Mouse (Mus musculus): Measurements from ENCODE around the gene Tyw3. TPM values are rescaled to one million over a fixed set of nuclear protein-coding genes. Genes with fewer than 3 reads are reported as not detected.
A peak's percentile ranks its signal among the peaks of the same experiment; 100 is the strongest.
"Not testable (repeated sequence)": the region's sequence is repeated elsewhere in the genome, so short reads cannot be mapped to it uniquely, and the experiment has no call there.

Tyw3 gene
- polyA plus RNA-seq (2015; fragmentation: Nextera tagmentation; extraction: Ambion mirVana): 11.6 and 13.1 TPM in 2 replicates

DNA sequence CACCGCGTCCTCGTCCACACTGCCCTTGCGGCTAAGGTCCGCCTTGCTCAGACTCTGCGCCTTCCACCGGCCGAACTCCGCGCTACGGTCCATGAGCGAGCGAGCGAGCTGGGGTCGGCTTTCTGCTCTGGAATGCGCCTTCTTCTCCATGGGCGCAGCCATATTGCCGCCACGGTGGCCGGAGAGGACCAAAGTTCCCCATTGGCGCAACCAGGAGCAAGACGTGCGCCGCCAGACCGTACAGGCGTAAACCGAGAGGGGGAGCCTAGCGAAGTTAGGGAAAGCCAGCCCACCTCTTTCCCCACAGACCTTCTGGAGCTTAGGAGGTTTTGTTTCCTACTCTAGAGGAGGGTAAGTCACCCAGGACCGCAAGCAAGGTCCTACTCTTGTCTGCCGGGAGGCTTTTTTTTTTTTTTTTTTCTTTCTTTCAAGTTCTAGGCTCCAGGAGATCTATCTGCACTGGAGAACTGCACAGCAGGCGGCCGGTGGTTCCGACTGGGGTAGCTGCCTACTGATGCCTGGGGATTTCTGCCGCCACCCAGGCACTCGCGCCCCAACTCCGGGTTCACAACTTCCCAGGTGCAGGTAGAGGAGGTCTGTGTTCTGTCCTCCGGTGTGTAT, at the start of gene Tyw3:
Gene Tyw3, minus strand, starts transcription at position 171 of the 621 bp plus-strand sequence.
- DNase-seq (ENCODE audit: low spot score): peak; percentile 96

DNA sequence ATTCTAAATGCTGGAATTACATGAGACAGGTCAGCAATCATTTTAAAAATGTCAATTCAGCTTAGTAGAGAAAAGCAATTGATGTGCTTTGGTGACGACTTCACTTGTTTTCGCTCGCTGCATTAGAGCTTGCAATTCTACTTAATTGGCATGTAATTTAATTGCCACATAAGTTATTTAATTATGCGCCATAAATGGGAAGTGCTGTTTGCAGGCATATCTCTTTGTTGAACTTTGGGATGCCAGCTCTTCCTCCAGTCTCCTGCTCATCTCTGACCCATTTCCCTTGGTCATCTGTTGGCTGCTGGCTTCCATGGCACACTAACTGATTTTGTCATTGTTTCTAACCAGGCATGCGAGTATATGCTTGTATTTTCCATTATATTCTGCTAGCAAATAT, 36.2 kb upstream of the Tyw3 start:
- DNase-seq (ENCODE audit: low spot score): no peak

DNA sequence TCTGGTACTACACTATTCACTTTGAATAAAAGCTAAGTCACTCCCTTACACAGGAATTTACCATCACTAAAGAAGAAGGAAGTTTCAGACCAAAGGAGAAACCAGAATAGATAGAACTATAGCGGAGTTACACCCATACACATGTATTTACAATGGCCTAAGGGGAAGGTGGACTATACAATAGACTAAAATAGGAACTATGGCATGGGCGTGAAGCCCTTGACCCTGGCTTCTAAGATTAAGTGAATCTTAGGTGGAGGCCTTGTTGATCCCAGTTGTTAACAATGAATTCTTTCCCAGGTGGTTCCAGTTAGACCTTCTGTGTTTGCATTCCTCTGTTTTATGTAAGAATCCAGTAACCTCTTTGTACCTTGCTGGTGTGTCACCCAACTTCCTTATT, 34.4 kb upstream of the Tyw3 start:
- DNase-seq (ENCODE audit: low spot score): not testable (repeated sequence)

DNA sequence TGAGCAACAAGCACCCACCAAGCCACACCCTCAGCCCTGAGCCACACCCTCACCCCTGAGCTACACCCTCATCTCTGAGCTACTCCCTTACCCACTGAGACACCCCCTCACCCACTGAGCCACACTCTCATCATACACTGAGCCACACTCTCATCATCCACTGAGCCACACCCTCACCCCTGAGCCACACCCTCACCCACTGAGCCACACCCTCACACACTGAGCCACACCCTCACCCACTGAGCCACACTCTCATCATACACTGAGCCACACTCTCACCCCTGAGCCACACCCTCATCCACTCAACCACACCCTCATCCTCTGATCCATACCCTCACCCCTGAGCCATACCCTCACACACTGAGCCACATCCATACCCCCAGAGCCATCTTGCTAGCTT, 31.4 kb upstream of the Tyw3 start:
- DNase-seq (ENCODE audit: low spot score): no peak

DNA sequence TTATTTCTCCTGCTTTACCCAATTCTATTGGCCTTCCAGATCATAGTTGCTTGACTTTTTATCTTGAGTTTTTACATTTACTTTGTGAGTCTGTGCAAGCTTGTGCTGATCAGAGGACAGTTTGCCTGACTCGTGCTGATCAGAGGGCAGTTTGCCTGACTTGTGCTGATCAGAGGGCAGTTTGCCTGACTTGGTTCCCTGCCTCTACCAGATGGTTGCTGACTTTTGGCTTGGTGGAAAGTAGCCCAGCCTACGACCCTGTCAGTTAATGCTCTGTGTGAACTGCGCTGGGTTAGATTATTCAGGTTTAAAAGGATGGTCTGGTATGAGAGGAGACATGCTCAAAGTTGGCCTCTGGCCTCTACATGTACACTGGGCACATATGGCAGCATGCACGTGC, 19.2 kb upstream of the Tyw3 start:
- DNase-seq (ENCODE audit: low spot score): no peak

DNA sequence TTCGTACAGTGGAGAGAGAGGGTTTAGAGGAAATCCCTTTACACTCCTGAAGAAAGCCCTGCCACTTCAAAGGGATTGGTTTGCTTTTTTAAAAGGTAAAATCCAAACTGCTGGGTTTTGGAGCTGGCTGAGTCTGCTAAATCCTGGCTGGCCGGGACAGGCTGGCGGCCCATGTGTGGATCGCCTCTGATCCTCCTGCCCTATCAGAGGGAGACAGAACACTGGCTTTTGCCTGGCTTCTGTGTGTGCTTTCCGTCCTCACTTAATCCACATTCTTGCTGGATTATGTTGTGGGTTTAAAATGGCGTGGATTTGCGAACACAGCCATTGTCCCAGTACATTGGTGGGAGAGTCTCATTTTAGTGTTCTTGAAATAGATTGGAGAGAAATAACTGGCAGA, 18.4 kb upstream of the Tyw3 start:
- DNase-seq (ENCODE audit: low spot score): no peak

- no peak for DNase-seq (ENCODE audit: low spot score)
Observed at GRCm38 (mm10) chr3:154614771-154615170, 17.9 kb upstream of the Tyw3 start.

DNA sequence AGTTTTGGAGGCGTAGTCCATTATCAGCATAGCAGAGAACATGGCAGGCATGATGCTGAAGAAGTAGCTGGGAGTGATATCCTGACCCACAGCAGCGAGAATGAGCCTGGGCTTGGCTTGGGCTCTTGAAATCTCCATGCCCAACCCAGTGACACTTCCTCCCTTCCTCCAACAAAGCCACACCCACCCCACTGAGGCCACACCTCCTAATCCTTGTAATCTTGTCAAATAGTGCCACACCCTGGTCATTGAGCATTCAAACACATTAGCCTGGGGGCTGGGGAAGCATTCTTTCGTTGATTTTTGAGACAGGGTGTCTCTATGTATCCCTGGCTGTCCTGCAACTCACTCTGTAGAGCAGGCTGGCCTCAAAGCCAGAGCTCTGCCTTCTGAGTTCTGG, 15.0 kb upstream of the Tyw3 start:
- DNase-seq (ENCODE audit: low spot score): no peak

DNA sequence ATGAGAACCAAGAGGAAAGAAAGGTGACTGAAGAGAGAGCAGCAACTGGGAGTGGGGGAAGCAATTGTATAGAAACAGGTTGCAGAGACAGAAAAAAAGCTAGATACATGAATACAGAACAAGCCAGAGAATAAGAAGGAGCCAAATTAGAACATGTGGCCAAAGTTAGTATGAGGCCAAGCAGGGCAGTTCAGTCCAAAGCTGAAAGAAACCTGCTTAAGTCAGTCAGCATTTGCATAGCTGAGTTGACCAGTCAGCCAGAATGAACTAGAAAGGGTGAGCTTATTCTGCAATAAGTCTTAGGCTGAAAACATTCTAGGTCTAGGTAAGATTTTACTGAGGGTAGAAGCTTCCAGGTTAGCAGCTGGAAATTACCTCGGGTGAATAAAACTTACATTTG, 11.0 kb upstream of the Tyw3 start:
- no peak for DNase-seq (ENCODE audit: low spot score)

DNA sequence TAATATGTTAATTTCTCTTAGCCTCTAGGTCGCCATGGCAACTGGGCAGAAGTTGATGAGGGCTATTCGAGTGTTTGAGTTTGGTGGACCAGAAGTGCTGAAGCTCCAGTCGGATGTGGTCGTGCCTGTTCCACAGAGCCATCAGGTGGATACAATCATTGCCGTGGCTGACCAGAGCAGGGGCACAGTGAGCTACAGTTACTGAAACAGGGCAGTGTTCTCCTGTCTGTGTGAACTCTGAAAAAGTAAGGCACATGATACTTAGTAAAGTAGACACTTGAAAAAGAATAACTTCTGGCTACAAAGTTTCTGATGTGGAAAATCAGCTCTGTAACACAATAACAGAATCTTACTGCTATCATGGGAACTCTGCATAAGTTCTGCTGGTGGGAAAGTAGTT, 8.0 kb upstream of the Tyw3 start:
- no peak for DNase-seq (ENCODE audit: low spot score)

- DNase-seq (ENCODE audit: low spot score): no peak
Observed at GRCm38 (mm10) chr3:154602141-154602540, 5.2 kb upstream of the Tyw3 start.

GRCm38 (mm10) chr3:154597561-154597960, 657 bp upstream of the Tyw3 start:
- no peak for DNase-seq (ENCODE audit: low spot score)

DNA sequence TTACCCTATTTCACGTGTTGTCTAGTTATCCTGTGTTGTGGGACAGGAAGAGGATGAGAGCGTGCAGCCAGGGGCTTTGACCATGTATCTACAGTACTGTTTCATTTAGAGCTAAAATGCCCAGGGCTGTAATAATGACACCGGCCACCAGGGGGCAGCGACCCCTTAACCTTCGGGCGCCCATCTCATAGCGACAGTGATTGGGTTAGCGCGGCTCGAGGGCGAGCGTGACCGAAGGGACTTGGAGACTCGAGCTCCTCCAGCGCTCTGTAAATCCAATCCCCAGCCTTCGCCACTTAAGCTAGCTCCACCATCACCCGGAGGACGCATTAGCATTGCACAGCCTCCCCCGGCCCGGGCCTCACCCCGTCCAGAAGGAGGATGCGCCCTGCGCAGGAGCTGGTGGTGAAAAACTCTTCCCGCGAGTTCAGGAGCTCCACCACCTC, 393 bp downstream of the Tyw3 start, which contains the start of gene Cryz:
Gene Cryz, plus strand, starts transcription at position 224 of the 446 bp plus-strand sequence.
- peak; percentile 88 for DNase-seq (ENCODE audit: low spot score)

- DNase-seq (ENCODE audit: low spot score): no peak
Observed at GRCm38 (mm10) chr3:154594156-154594555, 2.7 kb downstream of the Tyw3 start.

- no peak for DNase-seq (ENCODE audit: low spot score)
Observed at GRCm38 (mm10) chr3:154593596-154593995, 3.3 kb downstream of the Tyw3 start.

DNA sequence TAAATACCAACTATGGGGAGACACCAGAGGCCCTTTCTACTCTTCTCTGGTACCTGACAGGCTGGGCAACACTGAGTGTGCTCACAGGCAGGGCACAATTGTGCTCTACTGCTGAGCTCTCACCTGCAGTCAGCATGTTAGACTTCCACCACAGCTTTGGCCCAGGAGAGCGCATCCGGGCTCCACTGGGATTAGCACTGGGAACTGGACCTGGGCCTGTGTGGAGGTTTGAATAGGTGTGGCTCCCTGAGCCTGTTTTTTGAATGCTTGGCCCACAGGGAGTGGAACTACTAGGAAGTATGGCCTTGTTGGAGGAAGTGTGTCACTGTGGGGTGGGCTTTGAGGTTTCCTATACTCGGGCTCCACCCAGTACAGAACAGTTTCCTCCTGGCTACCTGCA, 5.3 kb downstream of the Tyw3 start:
- DNase-seq (ENCODE audit: low spot score): no peak

DNA sequence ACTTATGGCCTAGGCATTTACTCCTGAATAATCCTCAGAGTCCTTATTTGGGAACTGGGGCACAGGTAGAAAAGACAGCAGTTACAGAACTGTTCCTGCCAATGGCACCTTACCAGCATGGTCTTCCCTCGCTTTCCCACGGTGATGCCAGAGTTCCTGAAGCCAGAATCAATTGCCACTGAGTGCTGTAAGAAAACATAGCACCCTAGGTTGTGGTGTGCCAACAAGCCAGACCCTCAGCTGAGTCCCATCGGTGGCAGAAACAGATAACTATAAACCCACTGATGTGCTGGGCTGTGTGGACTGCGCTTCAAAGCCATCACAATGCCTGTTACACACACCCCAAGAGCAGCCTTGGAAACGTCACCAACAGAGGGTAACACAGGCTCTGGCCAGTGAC, 5.9 kb downstream of the Tyw3 start:
- DNase-seq (ENCODE audit: low spot score): no peak

DNA sequence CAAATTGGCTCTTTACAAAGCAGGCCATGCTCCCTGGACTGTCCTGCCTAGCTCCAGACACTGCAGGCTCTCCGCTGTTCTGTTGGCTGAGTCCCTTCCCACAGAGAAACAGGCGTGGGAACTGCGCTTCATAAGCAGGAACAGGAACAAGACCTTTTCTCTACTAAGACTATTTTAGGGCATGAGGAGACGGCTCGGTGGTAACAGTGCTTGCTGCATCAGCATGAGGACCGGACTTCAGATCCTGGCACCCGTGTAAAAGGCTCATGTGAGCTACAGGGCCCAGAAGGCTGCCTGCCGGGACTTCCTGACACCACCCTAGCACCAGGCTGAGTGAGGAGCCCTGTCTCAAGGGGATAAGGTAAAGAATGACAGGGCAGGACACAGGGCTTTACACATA, 12.6 kb downstream of the Tyw3 start:
- no peak for DNase-seq (ENCODE audit: low spot score)

DNA sequence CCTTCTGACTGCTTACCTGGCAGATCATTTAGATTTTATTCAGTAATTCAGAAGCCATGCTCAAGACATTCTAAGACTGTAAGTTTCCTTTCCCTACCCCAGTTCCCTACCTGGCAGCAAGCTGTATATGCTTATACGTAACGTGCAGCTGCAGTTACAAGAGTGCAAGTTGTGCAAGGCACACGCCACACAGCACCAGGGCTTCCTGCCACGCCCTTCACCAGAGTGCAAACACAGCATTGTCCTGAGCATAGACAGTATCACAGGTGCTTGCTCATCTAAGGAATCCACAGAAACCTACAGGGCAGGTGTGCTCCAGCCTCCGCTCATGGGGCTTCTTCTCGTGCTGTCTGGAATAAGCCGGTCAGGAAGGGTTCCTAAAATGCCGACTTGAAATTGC, 19.0 kb downstream of the Tyw3 start:
- no peak for DNase-seq (ENCODE audit: low spot score)

DNA sequence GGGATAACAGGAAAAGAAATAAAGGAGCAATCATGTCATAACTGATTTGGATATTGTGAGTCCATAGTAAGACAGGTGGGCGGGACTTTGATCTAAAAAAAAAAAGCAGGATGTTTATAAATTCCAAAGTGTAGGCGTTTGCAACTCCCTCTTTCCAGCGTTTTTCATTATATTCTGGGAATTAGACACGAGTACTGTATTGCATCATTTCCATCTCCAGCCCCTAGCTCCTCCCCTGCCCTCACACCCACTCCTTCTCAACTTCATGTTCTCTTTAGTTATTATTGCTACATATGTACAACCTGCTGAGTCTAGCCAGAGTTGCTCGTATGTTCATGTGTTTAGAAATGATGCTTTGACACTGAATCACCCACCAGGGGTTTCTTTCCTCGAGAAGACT, 23.2 kb downstream of the Tyw3 start:
- DNase-seq (ENCODE audit: low spot score): no peak

- DNase-seq (ENCODE audit: low spot score): peak; percentile 72
Observed at GRCm38 (mm10) chr3:154572341-154572972, 24.4 kb downstream of the Tyw3 start.

DNA sequence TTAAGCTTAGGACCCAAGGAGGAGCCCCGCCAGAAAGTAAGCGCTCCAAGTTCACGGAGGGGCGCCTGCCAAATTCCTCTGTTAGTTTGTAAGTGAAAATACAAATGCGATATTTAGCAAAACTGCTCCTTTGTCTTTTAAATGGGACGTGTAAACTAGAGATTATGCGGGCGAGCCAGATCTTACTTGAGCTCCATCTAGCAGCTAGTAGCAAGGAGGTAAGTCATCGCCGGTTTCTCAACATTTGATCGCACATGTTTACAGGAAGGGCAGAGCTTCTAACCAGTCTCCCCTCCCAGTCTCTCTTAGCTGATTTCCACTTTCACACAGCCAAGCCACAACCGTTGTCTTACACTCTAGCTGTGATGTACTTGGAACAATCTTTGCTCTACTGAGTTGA, 26.1 kb downstream of the Tyw3 start:
- DNase-seq (ENCODE audit: low spot score): no peak

DNA sequence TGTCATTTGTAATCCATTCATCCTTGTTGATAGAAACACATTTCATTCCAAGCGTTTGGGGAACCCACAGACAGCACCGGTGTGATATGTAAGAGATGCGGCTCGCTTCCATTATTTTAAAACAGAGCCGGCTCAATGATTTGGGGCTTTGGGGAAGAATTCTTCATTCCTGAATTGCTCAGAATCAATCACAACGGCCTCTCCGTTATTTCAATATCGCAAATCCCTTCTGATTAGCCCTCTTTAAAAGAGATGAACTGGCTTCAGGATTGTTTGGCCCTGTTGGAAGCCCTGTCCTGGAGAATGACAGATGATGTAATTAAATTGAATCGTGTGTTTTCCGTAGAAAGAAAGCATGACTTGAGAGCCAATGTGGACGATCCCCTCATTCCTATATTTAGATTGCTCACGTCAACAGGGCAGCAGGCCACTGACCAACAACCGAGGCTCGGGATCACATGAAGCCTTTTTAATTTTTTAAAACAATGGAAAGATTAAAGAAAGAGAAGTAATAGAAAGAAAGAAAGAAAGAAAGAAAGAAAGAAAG, 26.8 kb downstream of the Tyw3 start:
- DNase-seq (ENCODE audit: low spot score): no peak
